8 mouse cellular contexts compared by ENCODE assay signal in the genomic region with DNA sequence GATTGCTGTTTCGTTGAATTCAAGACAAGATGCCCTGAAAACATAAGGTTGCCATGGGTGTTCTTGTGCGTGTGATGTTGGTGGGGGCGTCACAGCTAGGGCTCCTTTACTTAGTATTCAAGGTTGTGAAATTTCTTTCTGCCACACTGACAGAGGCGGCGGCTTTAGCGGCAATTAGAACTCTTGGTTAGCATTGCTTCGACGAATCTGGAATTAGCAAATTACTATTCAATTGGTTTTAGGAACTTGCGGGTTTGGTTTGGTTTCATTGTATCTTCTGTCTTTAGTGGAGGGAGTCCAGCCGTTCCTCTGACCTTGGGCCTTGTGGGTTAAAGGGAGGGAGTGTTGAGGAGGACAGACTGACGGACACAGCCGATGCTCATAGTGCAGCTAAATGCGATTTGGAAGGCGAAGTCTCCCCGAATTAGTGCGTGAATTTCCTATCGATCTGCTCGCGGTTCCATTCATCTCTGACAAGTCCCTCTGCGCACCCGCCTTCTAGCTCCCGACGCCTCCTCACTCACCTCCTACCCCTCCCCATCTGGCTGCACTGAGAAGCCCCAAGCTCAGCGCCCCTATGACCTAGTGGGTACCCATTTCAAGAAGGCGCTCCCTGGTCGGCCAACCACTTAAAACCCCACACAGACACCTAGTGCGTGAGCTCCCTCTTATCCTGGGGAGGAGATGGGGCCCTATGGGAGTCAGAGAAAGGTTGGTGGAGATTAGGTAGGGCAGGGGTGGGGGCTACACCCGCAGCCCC. TPM values are rescaled to one million over a fixed set of nuclear protein-coding genes. Genes with fewer than 3 reads are reported as not detected.
DNase-seq lines count a peak whose midpoint lies in the region; ATAC-seq and TF ChIP-seq lines count a peak whose summit lies in the region.

A gene (plus strand): TSS at position 660 of the 760 bp plus-strand sequence.

- peak; percentile 29 for ATAC-seq in lung, embryonic 14.5 days (ENCODE audit: insufficient read depth)
- ATAC-seq in embryonic facial prominence, embryonic 11.5 days (replicated peaks; ENCODE audit: insufficient number of reproducible peaks, low FRiP score, low TSS enrichment, low read depth) = no peak
- ATAC-seq in intestine, postnatal 0 days = no peak
- peak; percentile 10; the same call in 1 of the 2 replicates for ATAC-seq in neural tube, embryonic 14.5 days (ENCODE audit: low read depth)
- ATAC-seq in megakaryocyte progenitor cell, adult 5-6 weeks (replicated peaks; ENCODE audit: poor library complexity) = no peak

- no peak for DNase-seq in lung, embryonic 14.5 days
- DNase-seq in lung, postnatal 36 days = no peak
- DNase-seq in embryonic facial prominence, embryonic 11.5 days (ENCODE audit: low spot score) = no peak
- no peak for DNase-seq in cerebellum, postnatal 4 days (ENCODE audit: low spot score in 2 of 2)
- no peak for DNase-seq in layer of hippocampus, postnatal 36 days

- H3K9me3 ChIP-seq in lung, embryonic 14.5 days (ENCODE audit: low read depth, low read length) = no peaks in the 10 kb centered on the region
- no peaks in the 10 kb centered on the region for H3K9me3 ChIP-seq in embryonic facial prominence, embryonic 11.5 days (replicated peaks; ENCODE audit: control insufficient read depth, low read length)
- H3K9me3 ChIP-seq in intestine, postnatal 0 days (ENCODE audit: control insufficient read depth) = no peaks in the 10 kb centered on the region
- H3K9me3 ChIP-seq in neural tube, embryonic 14.5 days (ENCODE audit: control insufficient read depth, low read length) = no peaks in the 10 kb centered on the region

- peak within 1 kb of the TSS; percentile 100 for H3K27ac ChIP-seq in lung, embryonic 14.5 days (ENCODE audit: low read depth)
- H3K27ac ChIP-seq in embryonic facial prominence, embryonic 11.5 days (replicated peaks; ENCODE audit: low read depth, low read length) = no peak within 1 kb of the TSS
- peak within 1 kb of the TSS; percentile 94 for H3K27ac ChIP-seq in intestine, postnatal 0 days (ENCODE audit: low read depth, low read length)
- H3K27ac ChIP-seq in neural tube, embryonic 14.5 days (ENCODE audit: low read depth, low read length) = peak within 1 kb of the TSS; percentile 100

- H3K9ac ChIP-seq in lung, embryonic 14.5 days = peak within 1 kb of the TSS; percentile 99
- peak within 1 kb of the TSS; percentile 44; the same call in 1 of the 2 replicates for H3K9ac ChIP-seq in embryonic facial prominence, embryonic 11.5 days (replicated peaks; ENCODE audit: low read length)
- H3K9ac ChIP-seq in intestine, postnatal 0 days (ENCODE audit: low read depth, low read length) = peak within 1 kb of the TSS; percentile 69
- H3K9ac ChIP-seq in neural tube, embryonic 14.5 days (replicated peaks; ENCODE audit: low read depth, low read length) = peak within 1 kb of the TSS; percentile 100

- peaks cover 12% of the 10 kb centered on the region; the same call in 1 of the 2 replicates for H3K36me3 ChIP-seq in lung, embryonic 14.5 days (ENCODE audit: insufficient read depth)
- H3K36me3 ChIP-seq in embryonic facial prominence, embryonic 11.5 days (replicated peaks; ENCODE audit: control insufficient read depth, insufficient read depth, low read depth, low read length) = no peaks in the 10 kb centered on the region
- H3K36me3 ChIP-seq in intestine, postnatal 0 days (ENCODE audit: control insufficient read depth, insufficient read depth) = no peaks in the 10 kb centered on the region
- peaks cover 6% of the 10 kb centered on the region for H3K36me3 ChIP-seq in neural tube, embryonic 14.5 days (ENCODE audit: control insufficient read depth, insufficient read depth, low read length)

- H3K4me1 ChIP-seq in lung, embryonic 14.5 days (ENCODE audit: insufficient read depth) = 0 out of 2 replicates have a peak, but pooled peaks cover 2% of the 10 kb centered on the region
- no peaks in the 10 kb centered on the region; the same call in none of the 2 replicates for H3K4me1 ChIP-seq in embryonic facial prominence, embryonic 11.5 days (ENCODE audit: control insufficient read depth, insufficient read depth, low read length)
- no peaks in the 10 kb centered on the region for H3K4me1 ChIP-seq in intestine, postnatal 0 days (replicated peaks; ENCODE audit: control insufficient read depth, insufficient read depth, low read length)
- peaks cover 62% of the 10 kb centered on the region for H3K4me1 ChIP-seq in neural tube, embryonic 14.5 days (ENCODE audit: control insufficient read depth, insufficient read depth, low read length)

- no peak for TF ChIP-seq CTCF in lung, embryonic 14.5 days (IDR thresholded peaks at IDR 0.05; ENCODE audit: low read depth)
- no peak for TF ChIP-seq CTCF in intestine, postnatal 0 days (IDR thresholded peaks at IDR 0.05; ENCODE audit: low read depth)

- H3K4me2 ChIP-seq in lung, embryonic 14.5 days = peak within 1 kb of the TSS; percentile 84
- peak within 1 kb of the TSS; percentile 36 for H3K4me2 ChIP-seq in embryonic facial prominence, embryonic 11.5 days (ENCODE audit: low read depth, low read length)
- H3K4me2 ChIP-seq in intestine, postnatal 0 days (replicated peaks; ENCODE audit: low read depth) = peak within 1 kb of the TSS; percentile 83
- H3K4me2 ChIP-seq in neural tube, embryonic 14.5 days (ENCODE audit: low read depth, low read length) = peak within 1 kb of the TSS; percentile 100

- peaks cover 20% of the 10 kb centered on the region for H3K27me3 ChIP-seq in lung, embryonic 14.5 days (ENCODE audit: insufficient read depth, low read length)
- H3K27me3 ChIP-seq in embryonic facial prominence, embryonic 11.5 days (ENCODE audit: control insufficient read depth, insufficient read depth, low read length) = peaks cover 94% of the 10 kb centered on the region
- H3K27me3 ChIP-seq in intestine, postnatal 0 days (replicated peaks; ENCODE audit: control insufficient read depth, insufficient read depth, low read length) = peaks cover 43% of the 10 kb centered on the region; the same call in 1 of the 2 replicates
- no peaks in the 10 kb centered on the region for H3K27me3 ChIP-seq in neural tube, embryonic 14.5 days (ENCODE audit: control insufficient read depth, insufficient read depth, low read length)

- H3K4me3 ChIP-seq in lung, embryonic 14.5 days (ENCODE audit: low read depth, low read length) = peak within 1 kb of the TSS; percentile 72
- peak within 1 kb of the TSS; percentile 31 for H3K4me3 ChIP-seq in embryonic facial prominence, embryonic 11.5 days (ENCODE audit: low read depth, low read length)
- peak within 1 kb of the TSS; percentile 59 for H3K4me3 ChIP-seq in intestine, postnatal 0 days (ENCODE audit: low read depth, low read length)
- peak within 1 kb of the TSS; percentile 95 for H3K4me3 ChIP-seq in neural tube, embryonic 14.5 days (ENCODE audit: low read depth, low read length)

- 3% methylated on average over 28 of the region's 28 CpGs for WGBS in lung, embryonic 14.5 days
- 2% methylated on average over 28 of the region's 28 CpGs for WGBS in embryonic facial prominence, embryonic 11.5 days
- 16% methylated on average over 28 of the region's 28 CpGs for WGBS in intestine, postnatal 0 days
- 2% methylated on average over 28 of the region's 28 CpGs for WGBS in neural tube, embryonic 14.5 days

RNA-seq across cellular contexts. Expression of the gene that starts here (rescaled TPM):
- polyA plus RNA-seq in lung, embryonic 14.5 days (2014; fragmentation: Nextera tagmentation; extraction: Ambion mirVana) = 3.8 and 3.9 TPM in 2 replicates
- polyA plus RNA-seq in embryonic facial prominence, embryonic 11.5 days (2014; fragmentation: Nextera tagmentation; extraction: Ambion mirVana) = 0.18 and 0.24 TPM in 2 replicates
- polyA plus RNA-seq in intestine, postnatal 0 days (2015; fragmentation: Nextera tagmentation; extraction: Ambion mirVana) = 1.1 and 1.5 TPM in 2 replicates
- 3.4 and 4.1 TPM in 2 replicates for polyA plus RNA-seq in neural tube, embryonic 14.5 days (2014; fragmentation: Nextera tagmentation; extraction: Ambion mirVana)
- 1.7 and 2.7 TPM in 2 replicates for total RNA-seq in megakaryocyte progenitor cell, adult 5-6 weeks (2015)
- total RNA-seq in megakaryocyte progenitor cell, adult 5-6 weeks (2017) = 1.5 and 2.2 TPM in 2 replicates
- total RNA-seq in layer of hippocampus, postnatal 36 days (2021) = not detected

Comparison
In these comparisons a context has a peak if more than half of its experiments do, and no peak if none do; other contexts are left out.
1. ATAC-seq: peak in lung, embryonic 14.5 days (single experiment) and neural tube, embryonic 14.5 days (single experiment); none in embryonic facial prominence, embryonic 11.5 days (single experiment), intestine, postnatal 0 days (single experiment) and megakaryocyte progenitor cell, adult 5-6 weeks (single experiment).
2. H3K4me2 ChIP-seq: peak in every context shown above with its lines; median percentile 100 in neural tube, embryonic 14.5 days; 84 in lung, embryonic 14.5 days; 83 in intestine, postnatal 0 days; 36 in embryonic facial prominence, embryonic 11.5 days.
3. H3K4me3 ChIP-seq: peak in every context shown above with its lines; median percentile 95 in neural tube, embryonic 14.5 days; 72 in lung, embryonic 14.5 days; 59 in intestine, postnatal 0 days; 31 in embryonic facial prominence, embryonic 11.5 days.
4. H3K9ac ChIP-seq: peak in every context shown above with its lines; median percentile 100 in neural tube, embryonic 14.5 days; 99 in lung, embryonic 14.5 days; 69 in intestine, postnatal 0 days; 44 in embryonic facial prominence, embryonic 11.5 days.